Mouse (Mus musculus): Measurements from ENCODE around the gene Ticrr. TPM values are rescaled to one million over a fixed set of nuclear protein-coding genes. Genes with fewer than 3 reads are reported as not detected.

Ticrr gene
- polyA plus RNA-seq, 1 experiment from 2014 or later = 7.4 TPM

DNA sequence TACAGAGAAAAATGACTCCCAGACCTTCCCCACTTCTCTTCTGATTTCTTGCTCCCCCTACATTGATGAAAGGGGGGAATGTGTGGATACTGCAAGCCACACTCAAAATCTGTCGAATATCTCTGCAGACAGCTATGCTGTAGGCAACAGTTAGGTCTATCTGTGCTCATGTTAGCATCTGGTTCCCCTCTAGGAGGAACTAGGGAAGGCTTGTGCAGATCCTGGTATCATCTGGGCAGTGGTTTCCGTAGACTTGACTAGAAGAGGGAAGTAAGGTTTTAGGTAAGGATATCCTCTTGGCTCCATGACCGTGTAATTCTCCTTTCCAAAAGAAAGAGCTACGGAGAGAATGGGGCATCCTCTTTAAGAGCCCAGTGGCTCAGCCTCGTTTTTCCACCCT, 84.6 kb downstream of the Ticrr start:
- no peaks in the 10 kb centered on the region for H3K9me3 ChIP-seq (ENCODE audit: control insufficient read depth, low read length)
- H3K27ac ChIP-seq (replicated peaks; ENCODE audit: low read depth, low read length) = no peak overlapping the region
- H3K9ac ChIP-seq (ENCODE audit: low read depth, low read length) = no peak overlapping the region
- H3K4me3 ChIP-seq (ENCODE audit: low read depth, low read length) = no peak overlapping the region
- no peaks in the 10 kb centered on the region for H3K4me1 ChIP-seq (ENCODE audit: control insufficient read depth, insufficient read depth, low read length)
- no peaks in the 10 kb centered on the region for H3K36me3 ChIP-seq (ENCODE audit: control insufficient read depth, insufficient read depth, low read length)
- DNase-seq (ENCODE audit: low spot score) = no peak
- WGBS = 87% methylated on average over 5 of the region's 5 CpGs
- no peak for ATAC-seq (ENCODE audit: low read depth)
- no peak overlapping the region for H3K4me2 ChIP-seq (ENCODE audit: low read depth, low read length)
- H3K27me3 ChIP-seq (replicated peaks; ENCODE audit: control insufficient read depth, insufficient read depth, low read length) = no peaks in the 10 kb centered on the region

DNA sequence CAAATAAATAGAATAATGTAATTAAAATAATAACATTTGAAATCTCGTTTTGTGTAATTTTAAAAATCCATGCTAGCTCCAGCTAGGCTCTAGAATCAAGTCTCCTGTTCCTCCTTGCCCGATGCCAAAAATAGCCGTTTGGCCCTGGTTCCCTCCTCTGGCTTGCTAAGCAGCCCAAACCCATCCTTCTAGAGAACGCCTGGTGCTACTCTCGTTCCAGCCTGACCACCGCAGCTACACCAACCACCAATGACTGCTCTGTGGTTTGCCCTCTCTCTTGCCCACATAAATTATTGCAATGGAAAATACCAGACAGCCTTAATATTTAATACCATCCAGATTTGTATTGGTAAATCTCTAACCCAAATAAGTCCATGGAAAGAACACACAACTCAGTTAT, 87.7 kb downstream of the Ticrr start:
- Histone ChIP-seq H3K4me2 (ENCODE audit: low read depth, low read length) (no peak overlapping the region), H3K9me3 (ENCODE audit: control insufficient read depth, low read length) (no peaks in the 10 kb centered on the region), H3K36me3 (ENCODE audit: control insufficient read depth, insufficient read depth, low read length) (no peaks in the 10 kb centered on the region), H3K9ac (ENCODE audit: low read depth, low read length) (no peak overlapping the region), H3K27ac (replicated peaks; ENCODE audit: low read depth, low read length) (no peak overlapping the region), H3K4me1 (ENCODE audit: control insufficient read depth, insufficient read depth, low read length) (no peaks in the 10 kb centered on the region), H3K27me3 (replicated peaks; ENCODE audit: control insufficient read depth, insufficient read depth, low read length) (no peaks in the 10 kb centered on the region), H3K4me3 (ENCODE audit: low read depth, low read length) (no peak overlapping the region)
- ATAC-seq (ENCODE audit: low read depth) (no peak), DNase-seq (ENCODE audit: low spot score) (peak; percentile 20)
- WGBS = 67% methylated on average over 6 of the region's 6 CpGs

Other genes with a start within 250 kb of the Ticrr start
- 33.3 and 38.7 TPM in 2 replicates for gene Polg, start 193.8 kb upstream of the Ticrr start, polyA plus RNA-seq (2014; fragmentation: Nextera tagmentation; extraction: Ambion mirVana)
- 0.39 and 0.65 TPM in 2 replicates for gene Rhcg, start 42.5 kb upstream of the Ticrr start, polyA plus RNA-seq (2014; fragmentation: Nextera tagmentation; extraction: Ambion mirVana)
- 5.3 and 6.2 TPM in 2 replicates for gene Kif7, start 55.5 kb downstream of the Ticrr start, polyA plus RNA-seq (2014; fragmentation: Nextera tagmentation; extraction: Ambion mirVana)
- gene Plin1, start 72.7 kb downstream of the Ticrr start, polyA plus RNA-seq (2014; fragmentation: Nextera tagmentation; extraction: Ambion mirVana) = 0.50 and 1.7 TPM in 2 replicates
- 9.2 and 9.4 TPM in 2 replicates for gene Pex11a, start 82.9 kb downstream of the Ticrr start, polyA plus RNA-seq (2014; fragmentation: Nextera tagmentation; extraction: Ambion mirVana)
- 0.17 and 1.3 TPM in 2 replicates for gene Wdr93, start 83.0 kb downstream of the Ticrr start, polyA plus RNA-seq (2014; fragmentation: Nextera tagmentation; extraction: Ambion mirVana)
- 0.21 and 0.35 TPM in 2 replicates for gene Mesp1, start 133.6 kb downstream of the Ticrr start, polyA plus RNA-seq (2014; fragmentation: Nextera tagmentation; extraction: Ambion mirVana)
- gene Mesp2, start 150.5 kb downstream of the Ticrr start, polyA plus RNA-seq (2014; fragmentation: Nextera tagmentation; extraction: Ambion mirVana) = 0.72 and 0.98 TPM in 2 replicates
- gene Anpep, start 200.9 kb downstream of the Ticrr start, polyA plus RNA-seq (2014; fragmentation: Nextera tagmentation; extraction: Ambion mirVana) = 20.8 and 30.5 TPM in 2 replicates